Mouse (Mus musculus) lung, embryonic 14.5 days (tissue): ENCODE results near the gene Gm48551. TPM values are rescaled to one million over a fixed set of nuclear protein-coding genes. Genes with fewer than 3 reads are reported as not detected.

Experiments used
- ATAC-seq: fragments of 200-750 bp; cut with Nextera tagmentation; 2 replicates; pipeline ENCODE4 v1.8.0; 2017; ENCODE audit warnings: mild to moderate bottlenecking, moderate TSS enrichment, moderate library complexity; ENCODE audit not compliant: insufficient read depth
- DNase-seq: peaks from one replicate; pipeline ENCODE4 v3.0.0-alpha.2; 2015
- H3K27ac ChIP-seq: fragments of 300-500 bp; sonication (generic); 2 replicates; pipeline ENCODE4 v1.5.1; 2014; ENCODE audit warnings: low read depth, mild to moderate bottlenecking, moderate library complexity
- H3K27me3 ChIP-seq: fragments of 300-500 bp; sonication (generic); 2 replicates; pipeline ENCODE4 v1.6.1; 2014; ENCODE audit warnings: low read length, control low read depth; ENCODE audit not compliant: insufficient read depth
- H3K36me3 ChIP-seq: fragments of 300-500 bp; sonication (generic); 2 replicates; pipeline ENCODE4 v1.6.1; 2014; ENCODE audit warnings: control low read depth; ENCODE audit not compliant: insufficient read depth
- H3K4me1 ChIP-seq: fragments of 300-500 bp; sonication (generic); 2 replicates; pipeline ENCODE4 v1.6.1; 2014; ENCODE audit warnings: antibody characterized with exemption, control low read depth; ENCODE audit not compliant: insufficient read depth
- H3K4me2 ChIP-seq: fragments of 300-500 bp; sonication (generic); 2 replicates; pipeline ENCODE4 v1.6.1; 2014; ENCODE audit warnings: mild to moderate bottlenecking
- H3K4me3 ChIP-seq: fragments of 300-500 bp; sonication (generic); 2 replicates; pipeline ENCODE4 v1.5.1; 2014; ENCODE audit warnings: low read depth, low read length
- H3K9ac ChIP-seq: fragments of 300-500 bp; sonication (generic); 2 replicates; pipeline ENCODE4 v1.6.1; 2014
- H3K9me3 ChIP-seq: fragments of 300-500 bp; sonication (generic); 2 replicates; pipeline ENCODE4 v1.6.1; 2016; ENCODE audit warnings: low read depth, low read length, control low read depth
- CTCF ChIP-seq: IDR thresholded peaks from 2 replicates; pipeline ENCODE4 v1.5.1; 2016; ENCODE audit warnings: antibody characterized with exemption, low read depth
- WGBS: fragments of 180-500 bp; shearing (Covaris S2); extraction: QIAGEN DNeasy Blood & Tissue Kit; methylation state at CpG from one replicate; pipeline ENCODE4 v1.1.7; 2014; 5-methylcytosine and 5-hydroxymethylcytosine counted together
- polyA plus RNA-seq: library from polyadenylated mRNA; unstranded; fragments of >200 nt; fragmentation: Nextera tagmentation; extraction: Ambion mirVana; gene quantifications from 2 replicates; pipeline ENCODE4 v1.2.1, GENCODE M21; 2014

Gm48551 gene
- polyA plus RNA-seq, 1 experiment from 2014 or later, result 3.8 TPM

DNA sequence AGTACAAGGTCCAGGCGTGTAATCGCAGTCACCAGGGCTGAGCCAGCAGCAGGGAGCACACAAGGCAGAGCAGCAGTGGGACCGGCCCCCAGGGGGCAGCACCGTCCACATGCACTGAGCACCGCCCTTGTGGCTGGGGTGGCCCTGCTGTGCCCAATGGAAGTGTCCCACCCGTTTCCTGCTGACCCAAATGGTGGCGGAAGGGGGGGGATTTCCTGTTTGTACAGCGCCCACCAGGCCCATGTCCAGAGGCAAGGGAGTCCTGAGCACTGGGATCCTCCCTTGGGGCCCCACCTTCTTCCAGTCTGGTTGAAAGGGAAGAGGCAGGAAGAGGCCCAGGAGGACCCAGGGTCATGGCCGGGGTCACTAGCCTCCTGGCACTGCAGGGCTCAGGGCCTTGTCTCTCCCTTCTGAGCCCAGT is 24.6 kb downstream of the Gm48551 start:
- H3K4me2 ChIP-seq, result no peak overlapping the region
- peaks cover 67% of the 10 kb centered on the region for H3K36me3 ChIP-seq
- H3K4me3 ChIP-seq, result no peak overlapping the region; the same call in 1 of the 2 replicates
- peak; percentile 36 for ATAC-seq
- H3K9ac ChIP-seq, result no peak overlapping the region
- DNase-seq, result peak; percentile 89
- H3K27me3 ChIP-seq, result no peaks in the 10 kb centered on the region
- peak overlapping the region; percentile 58 for H3K27ac ChIP-seq
- peaks cover 44% of the 10 kb centered on the region for H3K4me1 ChIP-seq
- H3K9me3 ChIP-seq, result no peaks in the 10 kb centered on the region
- peak; percentile 93 for TF ChIP-seq CTCF
- WGBS, result 30% methylated on average over 9 of the region's 9 CpGs

- WGBS, result 33% methylated on average over 8 of the region's 8 CpGs
- no peak for TF ChIP-seq CTCF
- peak overlapping the region; percentile 19 for H3K4me3 ChIP-seq
- no peak for ATAC-seq
- H3K9me3 ChIP-seq, result no peaks in the 10 kb centered on the region
- H3K4me1 ChIP-seq, result peaks cover 49% of the 10 kb centered on the region
- peak overlapping the region; percentile 49 for H3K4me2 ChIP-seq
- H3K36me3 ChIP-seq, result peaks cover 62% of the 10 kb centered on the region
- peak overlapping the region; percentile 58 for H3K27ac ChIP-seq
- no peaks in the 10 kb centered on the region for H3K27me3 ChIP-seq
- H3K9ac ChIP-seq, result no peak overlapping the region
- peak; percentile 66 for DNase-seq
Observed at GRCm38 (mm10) chr10:81409330-81409729, 25.1 kb downstream of the Gm48551 start.

DNA sequence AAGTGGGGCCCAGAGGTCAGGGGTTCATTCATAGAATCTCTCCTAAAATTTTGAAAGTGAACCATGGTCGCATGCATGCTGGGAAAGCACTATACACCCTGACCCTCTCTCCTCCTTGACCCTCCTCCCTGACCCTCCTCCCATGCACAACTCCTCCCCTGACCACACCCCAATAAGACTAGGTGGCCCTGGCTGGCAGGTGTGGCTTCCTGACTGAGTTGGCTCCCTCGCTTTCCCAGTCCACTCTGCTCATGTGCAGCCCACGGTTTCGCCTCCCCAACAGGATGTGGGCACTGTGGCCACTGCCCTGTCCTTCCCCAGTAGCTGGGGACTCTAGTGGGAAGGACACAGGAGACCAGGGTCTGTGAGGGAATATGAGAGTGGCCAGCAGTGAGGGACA is 26.1 kb downstream of the Gm48551 start:
- peaks cover 52% of the 10 kb centered on the region for H3K36me3 ChIP-seq
- 65% methylated on average over 4 of the region's 4 CpGs for WGBS
- DNase-seq (no peak), ATAC-seq (no peak)
- no peak overlapping the region for H3K9ac ChIP-seq
- H3K4me1 ChIP-seq, result peaks cover 57% of the 10 kb centered on the region
- H3K27me3 ChIP-seq, result no peaks in the 10 kb centered on the region
- peak overlapping the region; percentile 19; the same call in 1 of the 2 replicates for H3K4me3 ChIP-seq
- no peaks in the 10 kb centered on the region for H3K9me3 ChIP-seq
- TF ChIP-seq CTCF, result no peak
- peak overlapping the region; percentile 49 for H3K4me2 ChIP-seq
- peak overlapping the region; percentile 92; the same call in 1 of the 2 replicates for H3K27ac ChIP-seq

GRCm38 (mm10) chr10:81410981-81411380 is 26.7 kb downstream of the Gm48551 start:
- ATAC-seq, result no peak
- Histone ChIP-seq H3K4me1 (peaks cover 57% of the 10 kb centered on the region), H3K4me3 (0 out of 2 replicates have a peak overlapping the region, but pooled peaks have one; percentile 8), H3K4me2 (peak overlapping the region; percentile 49), H3K9me3 (no peaks in the 10 kb centered on the region), H3K27ac (peak overlapping the region; percentile 92), H3K27me3 (no peaks in the 10 kb centered on the region), H3K36me3 (peaks cover 46% of the 10 kb centered on the region), H3K9ac (no peak overlapping the region)
- no peak for DNase-seq
- TF ChIP-seq CTCF, result no peak
- 64% methylated on average over 9 of the region's 9 CpGs for WGBS

DNA sequence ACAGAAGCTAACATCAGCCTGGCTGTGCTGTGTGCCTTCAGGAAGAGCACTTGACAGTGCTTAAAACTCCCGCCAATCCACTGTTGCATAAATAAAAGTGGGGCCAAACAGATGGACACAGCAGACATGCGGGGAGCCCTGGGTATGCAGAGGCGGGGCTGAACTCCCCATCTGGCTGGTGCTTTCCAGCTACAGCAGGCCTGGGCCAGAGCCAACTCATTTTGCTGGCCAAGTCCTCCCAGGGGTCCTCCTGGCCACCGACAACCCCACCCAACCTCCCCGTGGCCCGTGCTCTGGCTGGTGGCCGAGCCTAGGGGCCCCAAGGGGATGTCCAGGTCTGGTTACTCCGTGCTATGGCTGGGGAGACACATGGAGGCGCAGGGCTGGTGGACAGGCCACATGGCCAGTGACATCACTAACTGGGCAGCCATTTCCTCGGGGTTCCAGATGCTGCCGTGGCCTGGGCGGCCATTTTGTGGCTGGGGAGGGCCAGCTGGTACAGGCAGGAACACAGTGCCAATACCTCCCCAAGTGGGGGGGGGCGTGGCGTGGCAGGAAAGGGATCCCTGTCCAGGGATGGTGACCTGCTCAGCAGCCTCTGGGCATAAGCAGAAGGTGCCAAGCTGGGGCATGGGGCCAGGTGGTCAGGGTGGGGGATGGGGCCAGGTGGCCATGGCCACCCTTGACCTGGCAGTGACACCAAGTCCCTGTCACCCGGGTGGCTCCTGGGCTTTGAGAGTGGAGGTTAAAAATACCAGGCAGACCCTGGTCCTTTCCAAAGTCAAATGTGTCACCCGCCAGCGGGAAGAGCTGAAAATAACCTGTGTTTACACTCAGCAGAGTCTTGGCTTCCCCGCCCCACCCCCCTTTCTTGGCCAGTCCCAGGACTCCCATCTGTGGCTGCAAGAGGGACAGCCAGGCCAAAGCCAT is 27.5 kb downstream of the Gm48551 start:
- Histone ChIP-seq H3K27me3 (no peaks in the 10 kb centered on the region), H3K27ac (peak overlapping the region; percentile 92), H3K4me2 (peak overlapping the region; percentile 49), H3K9ac (peak overlapping the region; percentile 16), H3K36me3 (peaks cover 38% of the 10 kb centered on the region), H3K4me1 (peaks cover 60% of the 10 kb centered on the region), H3K4me3 (peak overlapping the region; percentile 8; the same call in 1 of the 2 replicates), H3K9me3 (no peaks in the 10 kb centered on the region)
- 36% methylated on average over 18 of the region's 18 CpGs for WGBS
- TF ChIP-seq CTCF, result no peak
- DNase-seq (peak; percentile 86), ATAC-seq (peak; percentile 8)

DNA sequence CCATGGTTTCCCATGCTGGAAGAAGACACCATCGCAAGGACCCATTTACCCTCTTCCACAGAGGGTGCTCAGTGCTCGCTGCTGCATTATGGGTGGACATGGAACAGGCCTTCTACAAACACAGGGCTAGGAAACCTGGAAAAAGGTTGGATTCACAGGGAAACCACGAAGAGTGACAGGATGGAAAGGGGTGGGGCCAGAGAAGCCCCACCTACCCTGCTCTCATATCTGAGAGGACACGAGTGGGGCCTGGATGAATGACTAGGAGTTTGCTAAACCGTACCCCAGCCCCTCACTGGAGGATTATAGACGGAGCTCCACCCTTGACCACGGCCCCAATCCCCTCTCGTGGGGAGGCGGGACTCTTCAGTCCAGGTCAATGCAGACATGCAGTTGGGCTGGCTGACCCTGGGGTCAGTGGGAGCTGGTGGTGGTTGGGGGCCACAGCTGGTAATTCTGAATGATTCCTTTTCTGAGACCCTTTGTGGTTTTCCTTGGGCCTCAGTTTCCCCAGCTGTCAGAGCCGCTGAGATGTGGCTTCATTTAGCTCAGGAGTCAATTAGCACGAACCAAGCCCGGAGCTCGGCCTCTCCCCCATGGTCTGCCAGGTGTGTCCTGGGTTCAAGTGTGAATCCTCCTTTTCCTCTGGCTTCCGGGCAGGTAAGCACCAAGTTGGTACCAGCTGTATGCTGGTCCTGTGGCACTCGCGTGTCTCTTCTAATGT is 28.5 kb downstream of the Gm48551 start:
- H3K9ac ChIP-seq, result peak overlapping the region; percentile 16; the same call in 1 of the 2 replicates

More for the DNA sequence above, 28.5 kb downstream of the Gm48551 start:
- Histone ChIP-seq H3K4me2 (peak overlapping the region; percentile 49), H3K4me1 (peaks cover 59% of the 10 kb centered on the region), H3K27ac (peak overlapping the region; percentile 92), H3K9me3 (no peaks in the 10 kb centered on the region), H3K4me3 (no peak overlapping the region), H3K36me3 (peaks cover 28% of the 10 kb centered on the region), H3K27me3 (no peaks in the 10 kb centered on the region)
- ATAC-seq (no peak), DNase-seq (no peak)
- no peak for TF ChIP-seq CTCF
- WGBS, result 67% methylated on average over 16 of the region's 16 CpGs
